Mouse (Mus musculus): ENCODE measurements around the gene Scap. TPM values are rescaled to one million over a fixed set of nuclear protein-coding genes. Genes with fewer than 3 reads are reported as not detected.

The Scap gene
- total and polyA plus RNA-seq, 3 experiments: 24.7 to 48.9 (median 40.4) TPM

DNA sequence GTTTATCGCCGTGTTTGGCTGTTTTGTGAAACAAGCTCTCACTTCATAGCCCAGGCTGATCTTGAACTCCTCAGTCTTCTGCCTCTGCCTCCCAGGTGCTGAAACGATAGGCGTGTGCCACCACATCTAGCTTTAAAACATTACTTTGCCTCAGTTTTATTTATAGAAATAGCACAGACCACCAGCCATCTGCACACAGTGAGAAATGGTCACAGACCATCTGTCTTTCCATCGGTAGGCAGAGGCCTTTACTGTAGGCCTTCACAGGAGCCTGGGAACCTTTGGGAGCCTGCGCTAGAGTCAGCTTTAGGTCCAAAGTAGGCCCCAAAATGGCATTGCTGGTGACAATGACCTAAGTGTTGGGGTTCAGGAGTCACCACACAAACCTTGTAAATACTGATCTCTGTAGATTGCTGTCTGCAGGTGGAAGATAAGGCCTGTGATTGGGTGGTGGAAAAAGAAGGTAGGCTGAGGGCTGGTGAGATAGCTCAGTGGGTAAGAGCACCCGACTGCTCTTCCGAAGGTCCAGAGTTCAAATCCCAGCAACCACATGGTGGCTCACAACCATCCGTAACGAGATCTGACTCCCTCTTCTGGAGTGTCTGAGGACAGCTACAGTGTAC is 48.9 kb upstream of the Scap start:
- in situ Hi-C loops (cut with MboI; ENCODE audit: low pct_ligation_motif_present, low pct_unique_long_range_greater_than_20kb, low sequenced_read_pairs): loop anchor here (10.0 kb wide), 1 partner anchor 389 kb away; no protein-coding TSS in a partner anchor
- DNase-seq (ENCODE audit: extremely low read depth): no peak
- dilution Hi-C loops (cut with MboI; ENCODE audit: extremely low pct_ligation_motif_present, extremely low pct_unique_long_range_greater_than_20kb, low sequenced_read_pairs): no loop called here

DNA sequence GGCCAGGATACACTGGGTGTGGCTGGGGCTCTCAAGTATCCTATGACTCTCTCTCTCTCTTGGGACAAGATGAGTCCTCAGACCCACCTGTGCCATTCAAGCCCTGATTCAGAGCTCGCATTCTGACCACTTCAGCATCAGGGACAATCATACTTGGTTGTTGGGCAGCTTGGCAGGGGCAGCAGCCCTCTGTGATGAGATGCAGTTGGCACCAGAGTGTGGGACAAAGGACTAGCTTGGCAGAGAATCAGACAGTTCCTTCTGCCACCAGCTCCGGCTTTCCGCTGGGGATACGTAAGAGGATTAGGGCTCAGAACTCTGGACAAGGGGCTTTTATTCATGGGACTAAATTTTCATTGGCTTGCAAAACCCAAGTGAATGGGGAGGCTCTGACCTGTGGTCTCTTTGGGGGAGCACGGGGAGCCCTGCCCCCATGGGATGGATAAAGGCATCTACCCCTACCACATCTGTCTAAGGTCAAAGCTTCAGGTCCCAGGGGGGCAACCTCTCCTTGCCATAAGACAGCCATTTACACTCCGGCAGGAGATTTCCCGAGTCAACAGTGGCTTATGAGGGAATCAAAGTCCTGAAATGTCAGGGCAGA is 45.7 kb upstream of the Scap start:
- H3K27me3 ChIP-seq (replicated peaks): no peaks in the 10 kb centered on the region
- peaks cover 0 to 8% of the 10 kb centered on the region in 2 experiments; a peak in 2 of 4 replicates for H3K4me1 ChIP-seq (ENCODE audit: control insufficient read depth in 1 of 2, insufficient read depth in 2 of 2)
- no peak overlapping the region for H3K27ac ChIP-seq (ENCODE audit: insufficient read depth, low read depth)
- no peak for DNase-seq (ENCODE audit: extremely low read depth)
- TF ChIP-seq TCF12 (IDR thresholded peaks at IDR 0.05; ENCODE audit: low read depth, low read length) (no peak), JUN (IDR thresholded peaks at IDR 0.05; ENCODE audit: insufficient read depth, low read depth, low read length) (no peak), ZC3H11A (IDR thresholded peaks at IDR 0.05; ENCODE audit: low read depth, low read length) (no peak), MXI1 (IDR thresholded peaks at IDR 0.05; ENCODE audit: low read depth, low read length) (no peak), NRF1 (IDR thresholded peaks at IDR 0.05; ENCODE audit: low read depth, low read length) (no peak), IRF4 (IDR thresholded peaks at IDR 0.05; ENCODE audit: low read depth, low read length) (no peak), JUND (conservative IDR thresholded peaks at IDR 0.05; ENCODE audit: low read depth, low read length) (no peak), ZNF384 (IDR thresholded peaks at IDR 0.05; ENCODE audit: low read depth, low read length) (no peak), E2F4 (IDR thresholded peaks at IDR 0.05; ENCODE audit: insufficient replicate concordance, low read depth, low read length) (no peak), USF1 (IDR thresholded peaks at IDR 0.05; ENCODE audit: low read depth, low read length) (no peak), MAZ (IDR thresholded peaks at IDR 0.05; ENCODE audit: low read depth, low read length) (no peak), KAT2A (IDR thresholded peaks at IDR 0.05; ENCODE audit: insufficient replicate concordance, low read length) (no peak), UBTF (IDR thresholded peaks at IDR 0.05; ENCODE audit: low read depth, low read length) (no peak)
- in situ Hi-C loops (cut with MboI; ENCODE audit: low pct_ligation_motif_present, low pct_unique_long_range_greater_than_20kb, low sequenced_read_pairs): loop anchor here (10.0 kb wide), 1 partner anchor 393 kb away; no protein-coding TSS in a partner anchor
- H3K4me2 ChIP-seq (ENCODE audit: insufficient read depth, low read depth, poor library complexity, severe bottlenecking): no peak overlapping the region
- dilution Hi-C loops (cut with MboI; ENCODE audit: extremely low pct_ligation_motif_present, extremely low pct_unique_long_range_greater_than_20kb, low sequenced_read_pairs): no loop called here
- H3K36me3 ChIP-seq (replicated peaks in 1 of 2; ENCODE audit: control insufficient read depth in 1 of 2, insufficient read depth in 1 of 2, low read length in 1 of 2): no peaks in the 10 kb centered on the region
- no peaks in the 10 kb centered on the region for H3K9me3 ChIP-seq (replicated peaks; ENCODE audit: low read length)
- H3K9ac ChIP-seq (ENCODE audit: insufficient read depth, low read depth): no peak overlapping the region
- no peaks in the 10 kb centered on the region for H3K79me2 ChIP-seq (replicated peaks; ENCODE audit: control insufficient read depth, extremely low read depth, insufficient read depth, poor library complexity, severe bottlenecking)
- H3K4me3 ChIP-seq (replicated peaks in 1 of 3; ENCODE audit: low read depth in 2 of 3, low read length in 2 of 3, poor library complexity in 1 of 3): no peak overlapping the region

More for the DNA sequence above, 48.9 kb upstream of the Scap start:
- Histone ChIP-seq H3K4me3 (replicated peaks in 1 of 3; ENCODE audit: low read depth in 2 of 3, low read length in 2 of 3, poor library complexity in 1 of 3) (no peak overlapping the region), H3K9me3 (replicated peaks; ENCODE audit: low read length) (no peaks in the 10 kb centered on the region), H3K4me1 (ENCODE audit: control insufficient read depth in 1 of 2, insufficient read depth in 2 of 2) (peaks cover 0 to 11% of the 10 kb centered on the region in 2 experiments; a peak in 2 of 4 replicates), H3K9ac (ENCODE audit: insufficient read depth, low read depth) (no peak overlapping the region), H3K27ac (ENCODE audit: insufficient read depth, low read depth) (no peak overlapping the region), H3K4me2 (ENCODE audit: insufficient read depth, low read depth, poor library complexity, severe bottlenecking) (no peak overlapping the region), H3K27me3 (replicated peaks) (no peaks in the 10 kb centered on the region), H3K36me3 (replicated peaks in 1 of 2; ENCODE audit: control insufficient read depth in 1 of 2, insufficient read depth in 1 of 2, low read length in 1 of 2) (no peaks in the 10 kb centered on the region), H3K79me2 (replicated peaks; ENCODE audit: control insufficient read depth, extremely low read depth, insufficient read depth, poor library complexity, severe bottlenecking) (no peaks in the 10 kb centered on the region)
- no peak for TF ChIP-seq POLR2A (IDR thresholded peaks at IDR 0.05; ENCODE audit: low read depth, low read length)
- no peak for TF ChIP-seq EP300 (IDR thresholded peaks at IDR 0.05; ENCODE audit: low read length)
- TF ChIP-seq MAX (IDR thresholded peaks at IDR 0.05; ENCODE audit: low read length): no peak
- no peak for TF ChIP-seq NELFE (IDR thresholded peaks at IDR 0.05; ENCODE audit: low read depth, low read length)
- TF ChIP-seq PAX5 (IDR thresholded peaks at IDR 0.05; ENCODE audit: low read length): no peak
- TF ChIP-seq E2F4 (IDR thresholded peaks at IDR 0.05; ENCODE audit: insufficient replicate concordance, low read depth, low read length): no peak
- TF ChIP-seq ETS1 (conservative IDR thresholded peaks at IDR 0.05; ENCODE audit: low read depth, low read length): no peak
- no peak for TF ChIP-seq NRF1 (IDR thresholded peaks at IDR 0.05; ENCODE audit: low read depth, low read length)
